Mouse (Mus musculus) gastrocnemius, postnatal 25 days (tissue): ENCODE results near the gene Rubcn. TPM values are rescaled to one million over a fixed set of nuclear protein-coding genes. Genes with fewer than 3 reads are reported as not detected.

Source experiments
- DNase-seq: peaks from one replicate; pipeline ENCODE4 v3.0.0; 2022
- total RNA-seq, 2 experiments: library from RNA; stranded (reverse); gene quantifications; 1 replicate in 1 of 2; 2 replicates in 1 of 2; pipeline ENCODE4 v1.2.3; 2021

The Rubcn gene
- total RNA-seq, 2 experiments from 2014 or later: 24.3 to 26.7 TPM

DNA sequence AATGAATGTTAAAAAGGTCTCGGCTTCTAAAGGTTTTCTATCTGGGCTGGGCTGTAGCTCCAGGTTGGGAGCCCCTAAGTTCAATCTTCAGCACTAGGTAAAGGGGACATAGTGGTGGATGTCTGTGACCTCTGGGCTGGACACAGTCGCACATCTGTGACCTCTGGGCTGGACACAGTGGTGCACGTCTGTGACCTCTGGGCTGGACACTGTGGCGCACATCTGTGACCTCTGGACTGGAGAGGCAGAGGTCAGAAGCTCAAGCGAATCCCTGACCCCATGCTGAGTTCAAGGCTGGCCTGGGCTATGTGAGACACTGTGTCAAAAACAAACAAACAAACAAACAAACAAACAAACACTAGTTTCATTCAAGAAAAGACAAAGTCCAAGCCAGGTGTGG lies 7.3 kb downstream of the Rubcn start:
- DNase-seq: no peak

DNA sequence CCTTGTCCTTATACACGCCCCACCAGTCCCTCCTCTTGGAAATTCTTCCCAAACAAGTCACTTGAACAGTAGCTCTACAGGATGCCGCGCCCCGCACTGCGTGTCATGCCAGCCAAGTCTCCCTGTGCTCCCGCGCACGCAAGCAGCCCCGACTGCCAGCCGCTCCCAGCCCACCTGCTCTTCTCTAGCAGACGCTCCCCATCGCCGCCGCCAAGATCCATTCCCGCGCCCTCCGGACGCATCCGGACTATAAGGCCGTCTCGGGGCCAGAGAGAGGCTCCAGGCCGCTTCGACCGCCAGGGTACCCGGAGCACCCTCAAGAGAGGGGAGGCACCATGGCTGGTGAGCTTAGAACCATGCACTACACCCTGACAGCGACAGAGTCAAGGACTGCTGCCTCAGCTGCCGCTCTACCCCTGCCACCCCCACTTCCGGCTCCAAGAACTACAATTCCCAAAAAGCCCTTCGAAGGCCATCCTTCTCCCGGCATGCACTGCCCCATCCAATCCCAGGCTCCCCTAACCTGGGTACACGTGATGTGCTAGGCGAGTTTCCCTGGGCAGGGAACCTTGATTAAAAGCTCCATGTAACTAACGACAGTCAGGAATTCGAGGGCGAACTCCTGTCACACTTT lies 9.5 kb downstream of the Rubcn start:
- peak; percentile 91 for DNase-seq

GRCm38 (mm10) chr16:32866713-32867112 lies 10.9 kb downstream of the Rubcn start:
- DNase-seq: no peak

DNA sequence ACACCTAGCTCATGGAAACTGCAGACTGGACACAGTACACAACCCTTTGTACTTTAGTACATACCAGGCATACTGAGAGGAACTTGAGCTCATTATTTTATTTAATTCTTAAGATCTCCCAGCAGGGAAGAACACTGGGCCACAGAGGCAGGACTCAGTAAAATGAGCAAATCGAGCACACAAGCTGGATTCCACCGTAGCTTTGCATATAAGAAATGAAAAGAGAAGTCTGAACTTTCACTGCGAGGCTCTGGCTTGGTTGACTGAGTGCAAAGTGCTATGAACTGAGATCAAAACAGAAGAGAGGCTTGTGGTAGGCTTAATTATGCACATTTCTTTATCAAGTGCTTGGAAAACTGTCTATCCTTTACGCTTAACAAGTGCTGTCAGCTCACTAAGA lies 12.2 kb downstream of the Rubcn start:
- no peak for DNase-seq

DNA sequence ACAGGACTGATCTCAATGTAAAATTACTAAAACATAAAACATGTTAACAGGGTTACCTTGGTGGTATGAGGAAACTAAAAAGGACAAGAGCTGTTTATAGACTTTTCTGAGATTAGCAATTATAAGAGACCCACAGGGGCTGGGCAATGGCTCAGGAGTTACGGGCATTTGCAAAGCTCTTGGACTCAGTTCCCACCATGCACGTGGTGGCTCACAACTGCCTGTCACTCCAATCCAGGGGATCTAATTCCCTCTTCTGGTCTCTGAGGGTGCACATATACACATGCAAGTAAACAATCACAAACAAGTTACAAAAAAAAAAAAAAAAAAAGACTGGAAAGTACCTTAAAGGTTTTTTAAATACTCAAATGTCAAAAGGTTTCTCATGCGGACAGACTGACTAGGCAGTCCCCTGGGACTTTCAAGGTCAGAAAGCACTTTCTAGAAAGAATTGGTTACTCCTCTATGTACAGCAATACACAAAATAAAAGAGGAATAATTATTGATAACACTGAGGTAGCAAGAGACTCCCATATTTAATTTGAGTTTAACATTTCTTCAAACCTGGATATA lies 15.7 kb downstream of the Rubcn start:
- no peak for DNase-seq

GRCm38 (mm10) chr16:32858771-32859636 lies 18.6 kb downstream of the Rubcn start:
- peak; percentile 57 for DNase-seq

GRCm38 (mm10) chr16:32858356-32858755 lies 19.2 kb downstream of the Rubcn start:
- peak; percentile 46 for DNase-seq

DNA sequence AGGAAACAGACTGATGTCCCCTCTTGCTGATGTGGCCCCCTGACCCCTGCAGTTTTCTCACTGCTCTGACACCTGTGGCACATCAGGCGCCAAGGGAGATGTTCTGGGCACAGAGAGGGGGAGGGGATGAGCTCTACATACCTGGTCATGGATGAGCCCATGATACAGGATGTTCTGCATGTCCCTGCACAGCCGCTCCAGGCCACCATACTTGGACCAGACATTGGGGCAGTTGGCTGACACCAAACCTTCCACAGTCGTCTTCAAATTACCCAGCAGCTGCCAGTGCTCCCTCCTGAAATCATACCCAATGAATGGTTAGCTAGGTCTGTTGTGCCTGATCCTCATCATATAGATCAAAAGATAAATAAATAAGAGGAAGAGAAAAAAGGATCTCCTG lies 20.8 kb downstream of the Rubcn start:
- peak; percentile 63 for DNase-seq

DNA sequence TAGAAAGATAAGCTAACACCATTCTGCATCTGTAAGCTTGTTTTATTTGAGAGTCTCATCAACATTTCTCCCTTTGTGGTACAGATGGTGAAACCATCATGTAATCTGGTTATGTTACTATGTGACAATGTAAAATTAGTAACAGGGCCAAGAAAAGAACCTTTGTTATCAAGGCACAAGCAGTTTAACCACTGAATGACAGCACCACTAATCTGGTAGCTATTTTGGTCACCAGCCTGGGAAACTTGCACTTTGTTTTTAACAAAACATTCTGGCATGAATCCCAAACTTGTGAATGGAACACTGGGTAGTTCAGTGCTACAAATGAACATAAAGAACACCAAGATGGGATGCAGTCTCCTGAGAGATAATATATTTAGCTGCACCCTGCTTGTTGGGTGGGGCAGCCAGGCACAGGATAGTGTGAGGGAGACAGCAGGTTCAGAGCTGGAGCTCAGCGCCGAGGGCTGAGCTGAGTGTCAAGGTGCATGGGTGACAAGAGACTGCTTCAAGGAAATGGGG lies 23.5 kb downstream of the Rubcn start:
- no peak for DNase-seq

GRCm38 (mm10) chr16:32853492-32854049 lies 24.0 kb downstream of the Rubcn start:
- DNase-seq: no peak

- no peak for DNase-seq
These were observed 28.3 kb downstream of the Rubcn start for GRCm38 (mm10) chr16:32849042-32849830.

GRCm38 (mm10) chr16:32847103-32847502 lies 30.5 kb downstream of the Rubcn start:
- DNase-seq: no peak

DNA sequence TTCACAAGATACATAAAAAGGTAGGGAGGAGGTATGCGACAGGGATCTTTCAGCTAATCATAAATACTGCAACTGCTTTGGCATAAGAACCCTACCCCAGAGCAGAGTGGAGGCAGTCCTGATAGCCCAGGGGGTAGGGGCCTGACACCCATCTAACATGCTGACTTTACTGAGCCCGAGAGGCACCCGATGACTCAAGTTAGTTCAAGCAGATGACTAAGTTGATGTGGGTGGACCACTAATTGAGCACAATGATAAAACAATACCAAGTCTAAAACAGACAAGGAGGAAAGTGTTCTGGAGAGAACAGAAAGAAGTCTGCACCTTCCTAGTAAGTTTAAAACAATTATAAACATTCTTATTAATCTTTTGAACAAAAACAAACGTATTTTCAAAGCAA lies 46.1 kb downstream of the Rubcn start:
- no peak for DNase-seq

GRCm38 (mm10) chr16:32829104-32829503 lies 48.5 kb downstream of the Rubcn start:
- no peak for DNase-seq

GRCm38 (mm10) chr16:32826521-32826920 lies 51.0 kb downstream of the Rubcn start:
- no peak for DNase-seq

- DNase-seq: no peak
These were observed 52.2 kb downstream of the Rubcn start for GRCm38 (mm10) chr16:32825380-32825779.

DNA sequence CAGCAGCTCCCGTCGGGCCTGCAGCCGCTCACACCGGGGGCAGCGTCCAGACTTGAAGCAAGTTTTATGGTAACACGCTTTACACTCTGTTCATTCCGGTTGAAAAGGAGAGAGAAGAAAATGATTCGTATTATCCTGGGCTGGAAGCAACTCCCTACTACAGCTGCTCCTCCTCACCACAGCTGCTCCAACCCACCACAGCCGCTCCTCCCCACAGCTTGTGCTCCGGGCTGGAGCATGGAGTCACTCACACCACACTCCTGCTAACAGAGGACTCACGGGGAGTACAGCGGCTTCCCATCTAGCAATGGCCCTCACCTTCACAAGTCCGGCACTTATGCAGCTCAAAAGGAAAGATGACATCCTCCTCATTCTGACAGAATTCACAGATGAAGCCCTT lies 53.5 kb downstream of the Rubcn start:
- DNase-seq: no peak

DNA sequence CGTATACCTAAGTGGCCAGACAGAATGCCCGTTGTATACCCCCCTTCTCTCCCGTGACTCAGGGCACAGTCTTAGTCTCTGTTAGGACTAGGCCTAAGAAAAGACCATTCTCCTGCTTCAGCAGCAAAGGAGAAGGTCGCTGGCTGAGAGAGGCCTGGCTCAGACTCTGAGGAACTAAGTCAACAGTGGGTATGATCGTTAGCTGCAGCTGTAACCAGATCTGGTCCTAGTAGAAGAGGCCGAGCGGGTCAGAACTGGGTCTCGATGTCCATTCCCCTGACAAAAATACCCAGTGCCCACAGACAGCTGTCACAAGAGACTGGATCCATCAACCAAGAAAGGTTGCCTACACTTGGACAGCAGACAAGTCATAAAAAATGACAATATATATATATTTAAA lies 54.1 kb downstream of the Rubcn start:
- peak; percentile 36 for DNase-seq

DNA sequence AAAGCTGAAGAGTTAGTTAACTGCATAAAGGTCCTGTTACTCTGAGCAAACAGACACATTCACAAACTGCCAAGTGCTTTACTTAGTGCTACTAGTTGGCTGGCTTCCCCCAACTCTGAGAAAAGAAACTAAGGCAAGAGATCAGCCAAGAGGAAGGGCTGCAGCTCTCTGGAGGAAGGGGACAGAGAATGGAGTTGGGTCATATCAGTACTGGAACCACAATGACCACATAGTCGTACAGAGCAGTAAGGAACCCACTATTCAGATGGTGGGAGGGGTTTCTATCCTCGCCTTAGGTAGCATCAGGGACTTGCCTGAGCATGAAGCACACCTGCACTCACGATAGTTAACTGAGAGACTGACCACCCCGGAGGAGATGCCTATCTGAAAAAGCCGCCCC lies 54.7 kb downstream of the Rubcn start:
- no peak for DNase-seq

GRCm38 (mm10) chr16:32822450-32822827 lies 55.1 kb downstream of the Rubcn start:
- no peak for DNase-seq

- DNase-seq: peak; percentile 74
These were observed 55.7 kb downstream of the Rubcn start for GRCm38 (mm10) chr16:32821772-32822449.
